Comparison of ENCODE assay signal across 25 mouse cellular contexts in the genomic region with DNA sequence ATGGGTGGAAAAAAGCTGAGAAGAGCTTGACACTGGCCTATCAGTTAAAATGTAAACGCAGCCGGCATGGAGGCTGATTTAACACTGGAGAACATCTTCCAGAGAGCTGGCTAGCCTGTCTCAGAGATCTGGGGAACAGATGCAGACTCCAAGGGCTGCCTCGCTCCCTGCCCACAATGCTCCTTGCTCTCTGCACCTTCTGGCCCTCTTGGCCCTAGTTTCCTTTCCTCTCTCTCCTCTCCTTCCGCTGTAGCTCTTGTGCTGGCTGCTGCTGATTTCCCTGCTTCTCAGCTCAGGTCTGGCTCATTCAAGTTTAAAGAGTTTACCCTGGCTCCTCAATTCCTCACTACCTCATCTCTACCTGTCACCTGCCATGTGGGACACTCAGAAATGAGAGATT. TPM values are rescaled to one million over a fixed set of nuclear protein-coding genes. Genes with fewer than 3 reads are reported as not detected.
DNase-seq lines count a peak whose midpoint lies in the region; ATAC-seq and TF ChIP-seq lines count a peak whose summit lies in the region.
"Had no signal": no experiment of that assay in that cellular context is flagged by ENCODE, and none has a peak within 500 bp of the region (broad histone marks: within the 10 kb centered on the region; RNA-seq: fewer than 3 reads in every experiment).

No protein-coding gene starts in this region.

- peak overlapping the region; percentile 14; the same call in 1 of the 2 replicates for H3K27ac ChIP-seq in hindbrain, embryonic 10.5 days
- H3K27ac ChIP-seq in hindbrain, embryonic 16.5 days (ENCODE audit: low read depth, low read length) = no peak overlapping the region
- 0 out of 2 replicates have a peak overlapping the region, but pooled peaks have one; percentile 29 for H3K27ac ChIP-seq in embryonic facial prominence, embryonic 13.5 days
- no peak overlapping the region for H3K27ac ChIP-seq in midbrain, postnatal 0 days (ENCODE audit: low read depth, low read length)
- H3K27ac ChIP-seq: embryonic facial prominence, embryonic 12.5 days; hindbrain, embryonic 13.5 days; liver, embryonic 15.5 days; midbrain, embryonic 15.5 days; neural tube, embryonic 13.5 days had no signal

- no peak overlapping the region for H3K4me3 ChIP-seq in hindbrain, embryonic 10.5 days
- no peak overlapping the region for H3K4me3 ChIP-seq in hindbrain, embryonic 16.5 days (ENCODE audit: low read length)
- no peak overlapping the region for H3K4me3 ChIP-seq in embryonic facial prominence, embryonic 13.5 days
- H3K4me3 ChIP-seq in midbrain, postnatal 0 days (ENCODE audit: low read depth, low read length) = no peak overlapping the region
- H3K4me3 ChIP-seq: embryonic facial prominence, embryonic 12.5 days; hindbrain, embryonic 13.5 days; liver, embryonic 15.5 days; lung, embryonic 15.5 days; midbrain, embryonic 15.5 days; myocyte; neural tube, embryonic 13.5 days had no signal

- ATAC-seq in cerebellum, adult (ENCODE audit: insufficient number of reproducible peaks, low FRiP score, low TSS enrichment) = peak; percentile 73
- no peak for ATAC-seq in hindbrain, embryonic 16.5 days
- no peak for ATAC-seq in embryonic facial prominence, embryonic 13.5 days (ENCODE audit: insufficient number of reproducible peaks, insufficient read depth, low FRiP score, low TSS enrichment, low read depth)
- ATAC-seq in midbrain, postnatal 0 days (ENCODE audit: low FRiP score) = no peak
- ATAC-seq: activated CD4-positive, CD25-positive, alpha-beta regulatory T cell, adult 4 months; forebrain, embryonic 14.5 days; midbrain, embryonic 15.5 days had no signal

- TF ChIP-seq CTCF in midbrain, postnatal 0 days (IDR thresholded peaks at IDR 0.05) = no peak

- peaks cover 4% of the 10 kb centered on the region; the same call in 1 of the 2 replicates for H3K27me3 ChIP-seq in hindbrain, embryonic 10.5 days (ENCODE audit: insufficient read depth, poor library complexity, severe bottlenecking)
- no peaks in the 10 kb centered on the region for H3K27me3 ChIP-seq in hindbrain, embryonic 16.5 days (replicated peaks; ENCODE audit: control insufficient read depth, insufficient read depth, low read length)
- no peaks in the 10 kb centered on the region for H3K27me3 ChIP-seq in embryonic facial prominence, embryonic 13.5 days
- no peaks in the 10 kb centered on the region for H3K27me3 ChIP-seq in midbrain, postnatal 0 days (ENCODE audit: insufficient read depth, low read length)
- H3K27me3 ChIP-seq: embryonic facial prominence, embryonic 12.5 days; liver, embryonic 15.5 days; lung, embryonic 15.5 days; midbrain, embryonic 15.5 days; neural tube, embryonic 13.5 days had no signal

- H3K9me3 ChIP-seq in hindbrain, embryonic 10.5 days = no peaks in the 10 kb centered on the region
- H3K9me3 ChIP-seq in hindbrain, embryonic 16.5 days (ENCODE audit: control insufficient read depth, low read length) = no peaks in the 10 kb centered on the region
- no peaks in the 10 kb centered on the region for H3K9me3 ChIP-seq in embryonic facial prominence, embryonic 13.5 days
- no peaks in the 10 kb centered on the region for H3K9me3 ChIP-seq in midbrain, postnatal 0 days (ENCODE audit: low read length)
- H3K9me3 ChIP-seq: embryonic facial prominence, embryonic 12.5 days; hindbrain, embryonic 13.5 days; liver, embryonic 15.5 days; lung, embryonic 15.5 days; midbrain, embryonic 15.5 days; neural tube, embryonic 13.5 days had no signal

- H3K4me2 ChIP-seq in hindbrain, embryonic 16.5 days (ENCODE audit: low read length) = no peak overlapping the region
- no peak overlapping the region for H3K4me2 ChIP-seq in embryonic facial prominence, embryonic 13.5 days
- no peak overlapping the region for H3K4me2 ChIP-seq in midbrain, postnatal 0 days (ENCODE audit: low read depth, low read length, poor library complexity, severe bottlenecking)
- H3K4me2 ChIP-seq: embryonic facial prominence, embryonic 12.5 days; hindbrain, embryonic 13.5 days; liver, embryonic 15.5 days; lung, embryonic 15.5 days; midbrain, embryonic 15.5 days; neural tube, embryonic 13.5 days had no signal

- H3K4me1 ChIP-seq in hindbrain, embryonic 10.5 days (replicated peaks) = peaks cover 42% of the 10 kb centered on the region
- peaks cover 5% of the 10 kb centered on the region; the same call in 1 of the 2 replicates for H3K4me1 ChIP-seq in hindbrain, embryonic 16.5 days (ENCODE audit: control insufficient read depth, insufficient read depth, low read depth, low read length)
- peaks cover 61% of the 10 kb centered on the region for H3K4me1 ChIP-seq in embryonic facial prominence, embryonic 13.5 days
- no peaks in the 10 kb centered on the region for H3K4me1 ChIP-seq in midbrain, postnatal 0 days (ENCODE audit: insufficient read depth, low read length)
- H3K4me1 ChIP-seq: hindbrain, embryonic 13.5 days; liver, embryonic 15.5 days; midbrain, embryonic 15.5 days had no signal

- no peak overlapping the region for H3K9ac ChIP-seq in hindbrain, embryonic 16.5 days (ENCODE audit: low read depth, low read length)
- no peak overlapping the region for H3K9ac ChIP-seq in embryonic facial prominence, embryonic 13.5 days
- H3K9ac ChIP-seq in midbrain, postnatal 0 days (replicated peaks; ENCODE audit: low read length, poor library complexity, severe bottlenecking) = no peak overlapping the region
- H3K9ac ChIP-seq: embryonic facial prominence, embryonic 12.5 days; hindbrain, embryonic 13.5 days; liver, embryonic 15.5 days; lung, embryonic 15.5 days; midbrain, embryonic 15.5 days; neural tube, embryonic 13.5 days had no signal

- DNase-seq in cerebellum, postnatal 4 days (ENCODE audit: low spot score in 2 of 2) = no peak
- DNase-seq in hindbrain, embryonic 10.5 days (ENCODE audit: low spot score) = no peak
- DNase-seq in midbrain, postnatal 0 days (ENCODE audit: low spot score) = no peak
- no peak for DNase-seq in layer of hippocampus, adult 18-20 months (ENCODE audit: low spot score in 2 of 2)
- DNase-seq: adrenal gland, postnatal 10 days; gastrocnemius, postnatal 10 days; kidney, adult 8-10 months; kidney, postnatal 10 days; lung, postnatal 4 days; retina, postnatal 1 day; right cerebral cortex, postnatal 25 days; thymus, adult 18-20 months; thymus, postnatal 36 days had no signal

- no peaks in the 10 kb centered on the region for H3K36me3 ChIP-seq in hindbrain, embryonic 10.5 days
- no peaks in the 10 kb centered on the region for H3K36me3 ChIP-seq in hindbrain, embryonic 16.5 days (ENCODE audit: control insufficient read depth, insufficient read depth, low read length)
- H3K36me3 ChIP-seq in embryonic facial prominence, embryonic 13.5 days = no peaks in the 10 kb centered on the region
- no peaks in the 10 kb centered on the region for H3K36me3 ChIP-seq in midbrain, postnatal 0 days (ENCODE audit: insufficient read depth, low read length)
- H3K36me3 ChIP-seq: embryonic facial prominence, embryonic 12.5 days; hindbrain, embryonic 13.5 days; liver, embryonic 15.5 days; lung, embryonic 15.5 days; midbrain, embryonic 15.5 days; neural tube, embryonic 13.5 days had no signal

- WGBS in hindbrain, embryonic 10.5 days = 79% methylated on average over 4 of the region's 4 CpGs
- WGBS in hindbrain, embryonic 16.5 days = 81% methylated on average over 4 of the region's 4 CpGs
- 71% methylated on average over 4 of the region's 4 CpGs for WGBS in embryonic facial prominence, embryonic 13.5 days
- WGBS in midbrain, postnatal 0 days = 94% methylated on average over 4 of the region's 4 CpGs

RNA-seq across cellular contexts. Expression of a gene that starts 14.6 kb away (rescaled TPM):
- 30.5 and 32.7 TPM in 2 replicates for polyA plus RNA-seq in hindbrain, embryonic 10.5 days (2016; fragmentation: Nextera tagmentation; extraction: Ambion mirVana)
- 19.9 and 20.7 TPM in 2 replicates for polyA plus RNA-seq in hindbrain, embryonic 16.5 days (2015; fragmentation: Nextera tagmentation; extraction: Ambion mirVana)
- 148 and 177 TPM in 2 replicates for polyA plus RNA-seq in embryonic facial prominence, embryonic 13.5 days (2015; fragmentation: Nextera tagmentation; extraction: Ambion mirVana)
- 2.6 TPM in 2 replicates for total RNA-seq in midbrain, postnatal 0 days (2014; rRNA removed)
- polyA plus RNA-seq in midbrain, postnatal 0 days (2015; fragmentation: Nextera tagmentation; extraction: Ambion mirVana) = 9.2 and 10.6 TPM in 2 replicates
- 10 to 100 TPM; 67.4 to 83.8 TPM for total RNA-seq in layer of hippocampus, adult 18-20 months (2021)

Comparison
In these comparisons a context has a peak if more than half of its experiments do, and no peak if none do; other contexts are left out.
1. H3K27ac ChIP-seq: peak in hindbrain, embryonic 10.5 days (single experiment) and embryonic facial prominence, embryonic 13.5 days (single experiment); none in hindbrain, embryonic 16.5 days (single experiment) and midbrain, postnatal 0 days (single experiment).